Mouse (Mus musculus): Measurements from ENCODE around the gene Omp. TPM values are rescaled to one million over a fixed set of nuclear protein-coding genes. Genes with fewer than 3 reads are reported as not detected.

The Omp gene
- polyA plus RNA-seq, 1 experiment from 2014 or later, result 0.17 TPM

DNA sequence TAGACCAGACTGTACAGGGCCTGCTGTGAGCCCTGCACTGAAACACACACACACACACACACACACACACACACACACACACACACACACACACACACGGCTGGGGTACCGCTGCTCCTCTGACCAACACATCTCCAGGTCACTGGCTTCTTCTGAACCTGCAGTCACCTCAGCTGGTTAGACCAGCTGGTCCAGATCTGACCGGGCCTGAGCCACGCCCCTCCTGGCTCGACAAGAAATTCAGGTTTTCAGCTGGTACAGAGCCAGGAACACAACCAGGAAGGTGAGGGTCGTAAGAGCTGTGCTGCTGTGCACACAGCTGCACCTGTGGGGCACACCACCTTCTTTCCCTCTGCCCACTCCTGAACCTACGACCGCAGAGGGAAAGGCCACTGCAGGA lies 13.2 kb upstream of the Omp start:
- Histone ChIP-seq H3K4me1 (ENCODE audit: control insufficient read depth, insufficient read depth, low read length) (peaks cover 21% of the 10 kb centered on the region), H3K4me2 (ENCODE audit: low read depth, low read length) (no peak overlapping the region), H3K36me3 (ENCODE audit: control insufficient read depth, insufficient read depth) (no peaks in the 10 kb centered on the region), H3K27me3 (ENCODE audit: control insufficient read depth, insufficient read depth, low read length) (no peaks in the 10 kb centered on the region), H3K9ac (ENCODE audit: low read length) (no peak overlapping the region), H3K4me3 (ENCODE audit: low read length) (no peak overlapping the region), H3K9me3 (replicated peaks; ENCODE audit: control insufficient read depth, low read length) (no peaks in the 10 kb centered on the region), H3K27ac (ENCODE audit: low read length) (no peak overlapping the region)
- ATAC-seq (replicated peaks; ENCODE audit: extremely low read depth, insufficient read depth, low FRiP score), result no peak
- 52% methylated on average over 8 of the region's 8 CpGs for WGBS

- Histone ChIP-seq H3K4me3 (ENCODE audit: low read length) (no peak overlapping the region), H3K4me1 (ENCODE audit: control insufficient read depth, insufficient read depth, low read length) (peaks cover 21% of the 10 kb centered on the region), H3K9ac (ENCODE audit: low read length) (no peak overlapping the region), H3K4me2 (ENCODE audit: low read depth, low read length) (no peak overlapping the region), H3K27me3 (ENCODE audit: control insufficient read depth, insufficient read depth, low read length) (no peaks in the 10 kb centered on the region), H3K36me3 (ENCODE audit: control insufficient read depth, insufficient read depth) (no peaks in the 10 kb centered on the region), H3K27ac (ENCODE audit: low read length) (no peak overlapping the region), H3K9me3 (replicated peaks; ENCODE audit: control insufficient read depth, low read length) (no peaks in the 10 kb centered on the region)
- 52% methylated on average over 5 of the region's 5 CpGs for WGBS
- no peak for ATAC-seq (replicated peaks; ENCODE audit: extremely low read depth, insufficient read depth, low FRiP score)
Observed at GRCm38 (mm10) chr7:98157636-98158332, 12.5 kb upstream of the Omp start.

DNA sequence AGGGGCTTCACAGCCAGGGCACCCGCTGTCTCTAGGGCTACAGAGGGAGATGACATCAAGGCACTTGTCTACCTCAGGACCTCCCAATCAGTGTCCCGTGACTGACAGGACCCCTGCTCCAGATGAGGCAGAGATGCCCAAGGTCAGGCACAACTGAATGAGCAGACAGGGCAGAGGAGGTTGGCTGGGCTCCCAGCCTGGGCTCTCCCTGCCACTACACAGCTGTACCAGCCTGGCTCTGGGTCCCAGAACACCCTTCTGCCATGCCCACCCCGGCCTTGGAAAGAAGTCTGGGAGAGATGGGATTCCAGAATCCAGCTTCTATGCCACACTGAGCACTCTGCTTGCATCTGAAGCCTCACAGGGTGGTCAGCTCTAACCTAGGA lies 11.0 kb upstream of the Omp start:
- Histone ChIP-seq H3K4me1 (ENCODE audit: control insufficient read depth, insufficient read depth, low read length) (peaks cover 21% of the 10 kb centered on the region), H3K27ac (ENCODE audit: low read length) (peak overlapping the region; percentile 32; the same call in 1 of the 2 replicates)

GRCm38 (mm10) chr7:98155546-98156279 lies 10.4 kb upstream of the Omp start:
- Histone ChIP-seq H3K4me1 (ENCODE audit: control insufficient read depth, insufficient read depth, low read length) (peaks cover 18% of the 10 kb centered on the region), H3K36me3 (ENCODE audit: control insufficient read depth, insufficient read depth) (no peaks in the 10 kb centered on the region), H3K9ac (ENCODE audit: low read length) (no peak overlapping the region), H3K4me3 (ENCODE audit: low read length) (no peak overlapping the region), H3K4me2 (ENCODE audit: low read depth, low read length) (no peak overlapping the region), H3K27me3 (ENCODE audit: control insufficient read depth, insufficient read depth, low read length) (no peaks in the 10 kb centered on the region), H3K9me3 (replicated peaks; ENCODE audit: control insufficient read depth, low read length) (no peaks in the 10 kb centered on the region), H3K27ac (ENCODE audit: low read length) (peak overlapping the region; percentile 40; the same call in 1 of the 2 replicates)
- ATAC-seq (replicated peaks; ENCODE audit: extremely low read depth, insufficient read depth, low FRiP score), result peak; percentile 44
- WGBS, result 14% methylated on average over 7 of the region's 8 CpGs

More for the DNA sequence above, 11.0 kb upstream of the Omp start:
- Histone ChIP-seq H3K27me3 (ENCODE audit: control insufficient read depth, insufficient read depth, low read length) (no peaks in the 10 kb centered on the region), H3K9me3 (replicated peaks; ENCODE audit: control insufficient read depth, low read length) (no peaks in the 10 kb centered on the region), H3K36me3 (ENCODE audit: control insufficient read depth, insufficient read depth) (no peaks in the 10 kb centered on the region), H3K4me2 (ENCODE audit: low read depth, low read length) (no peak overlapping the region), H3K9ac (ENCODE audit: low read length) (no peak overlapping the region), H3K4me3 (ENCODE audit: low read length) (no peak overlapping the region)
- ATAC-seq (replicated peaks; ENCODE audit: extremely low read depth, insufficient read depth, low FRiP score), result no peak; the same call in 1 of the 2 replicates
- 21% methylated on average over 3 of the region's 3 CpGs for WGBS

DNA sequence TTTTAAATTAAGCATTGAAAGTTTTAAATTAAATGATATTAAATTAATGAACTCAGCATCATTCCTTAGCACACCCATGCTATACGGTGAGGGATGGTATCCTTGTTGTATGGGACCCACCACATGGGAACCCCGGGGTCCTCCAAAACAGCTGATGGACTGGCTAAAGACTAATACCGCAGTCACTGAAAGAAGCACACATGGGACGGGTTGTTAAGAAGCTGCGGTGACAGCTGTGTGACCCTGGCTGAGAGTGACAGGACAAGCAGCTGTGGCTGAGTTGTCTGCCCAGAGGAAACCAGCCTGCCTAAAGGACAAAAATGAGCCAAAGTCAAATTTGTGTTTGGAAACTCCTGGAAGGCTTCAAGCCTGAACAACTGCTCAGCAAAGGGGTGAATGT lies 8.6 kb upstream of the Omp start:
- WGBS, result 66% methylated on average over 5 of the region's 5 CpGs
- H3K36me3 ChIP-seq (ENCODE audit: control insufficient read depth, insufficient read depth), result no peaks in the 10 kb centered on the region
- no peaks in the 10 kb centered on the region for H3K27me3 ChIP-seq (ENCODE audit: control insufficient read depth, insufficient read depth, low read length)
- ATAC-seq (replicated peaks; ENCODE audit: extremely low read depth, insufficient read depth, low FRiP score), result no peak
- no peak overlapping the region; the same call in 1 of the 2 replicates for H3K9ac ChIP-seq (ENCODE audit: low read length)
- H3K27ac ChIP-seq (ENCODE audit: low read length), result no peak overlapping the region
- no peak overlapping the region for H3K4me3 ChIP-seq (ENCODE audit: low read length)
- no peak overlapping the region for H3K4me2 ChIP-seq (ENCODE audit: low read depth, low read length)
- H3K4me1 ChIP-seq (ENCODE audit: control insufficient read depth, insufficient read depth, low read length), result peaks cover 13% of the 10 kb centered on the region
- no peaks in the 10 kb centered on the region for H3K9me3 ChIP-seq (replicated peaks; ENCODE audit: control insufficient read depth, low read length)

DNA sequence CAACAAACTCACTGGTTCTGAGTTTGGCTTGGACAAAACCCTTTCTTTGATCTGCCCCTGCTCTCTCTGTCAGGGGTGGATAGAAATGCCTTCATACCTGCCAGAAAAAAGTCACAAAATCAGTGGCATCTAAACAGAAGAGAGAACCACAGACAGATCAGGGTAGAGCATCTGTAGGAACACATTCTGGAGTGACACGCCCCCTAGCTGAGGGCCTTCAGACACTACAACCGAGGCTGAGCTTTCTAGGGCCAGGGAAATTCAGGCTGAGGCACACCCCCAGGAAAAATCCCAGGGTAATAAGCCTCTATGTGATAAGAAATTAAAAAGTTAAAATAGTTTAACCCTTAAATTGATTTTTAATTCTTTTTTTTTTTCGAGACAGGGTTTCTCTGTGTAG lies 8.0 kb upstream of the Omp start:
- no peak for ATAC-seq (replicated peaks; ENCODE audit: extremely low read depth, insufficient read depth, low FRiP score)
- H3K4me3 ChIP-seq (ENCODE audit: low read length), result no peak overlapping the region
- 49% methylated on average over 3 of the region's 3 CpGs for WGBS
- no peaks in the 10 kb centered on the region for H3K36me3 ChIP-seq (ENCODE audit: control insufficient read depth, insufficient read depth)
- H3K27me3 ChIP-seq (ENCODE audit: control insufficient read depth, insufficient read depth, low read length), result no peaks in the 10 kb centered on the region
- H3K4me2 ChIP-seq (ENCODE audit: low read depth, low read length), result no peak overlapping the region
- peaks cover 13% of the 10 kb centered on the region for H3K4me1 ChIP-seq (ENCODE audit: control insufficient read depth, insufficient read depth, low read length)
- no peaks in the 10 kb centered on the region for H3K9me3 ChIP-seq (replicated peaks; ENCODE audit: control insufficient read depth, low read length)
- H3K27ac ChIP-seq (ENCODE audit: low read length), result no peak overlapping the region
- H3K9ac ChIP-seq (ENCODE audit: low read length), result no peak overlapping the region

DNA sequence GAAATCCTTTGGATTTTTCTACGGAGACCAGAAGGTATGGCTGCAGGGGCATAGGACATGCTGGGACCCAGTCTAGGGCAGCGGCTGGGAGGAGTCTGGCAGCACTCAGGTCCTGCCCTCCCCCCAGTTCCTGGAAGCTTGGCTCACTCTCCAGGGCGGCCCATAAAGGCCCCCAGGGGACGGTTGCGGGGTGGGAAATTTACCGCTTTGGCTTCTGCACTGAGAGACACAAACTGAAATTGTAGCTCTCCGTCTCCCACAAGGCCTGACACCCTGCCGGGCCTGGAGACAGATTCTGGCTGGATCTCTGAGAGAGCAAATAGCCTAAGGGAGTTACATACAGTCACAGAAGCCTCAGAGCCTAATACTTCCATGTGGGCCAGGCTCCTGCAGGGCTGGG lies 7.1 kb upstream of the Omp start:
- H3K9ac ChIP-seq (ENCODE audit: low read length), result no peak overlapping the region
- H3K27me3 ChIP-seq (ENCODE audit: control insufficient read depth, insufficient read depth, low read length), result no peaks in the 10 kb centered on the region
- no peak overlapping the region for H3K4me2 ChIP-seq (ENCODE audit: low read depth, low read length)
- no peak overlapping the region for H3K4me3 ChIP-seq (ENCODE audit: low read length)
- H3K9me3 ChIP-seq (replicated peaks; ENCODE audit: control insufficient read depth, low read length), result no peaks in the 10 kb centered on the region
- no peak overlapping the region for H3K27ac ChIP-seq (ENCODE audit: low read length)
- H3K4me1 ChIP-seq (ENCODE audit: control insufficient read depth, insufficient read depth, low read length), result peaks cover 16% of the 10 kb centered on the region
- 51% methylated on average over 8 of the region's 8 CpGs for WGBS
- no peak for ATAC-seq (replicated peaks; ENCODE audit: extremely low read depth, insufficient read depth, low FRiP score)
- H3K36me3 ChIP-seq (ENCODE audit: control insufficient read depth, insufficient read depth), result no peaks in the 10 kb centered on the region

DNA sequence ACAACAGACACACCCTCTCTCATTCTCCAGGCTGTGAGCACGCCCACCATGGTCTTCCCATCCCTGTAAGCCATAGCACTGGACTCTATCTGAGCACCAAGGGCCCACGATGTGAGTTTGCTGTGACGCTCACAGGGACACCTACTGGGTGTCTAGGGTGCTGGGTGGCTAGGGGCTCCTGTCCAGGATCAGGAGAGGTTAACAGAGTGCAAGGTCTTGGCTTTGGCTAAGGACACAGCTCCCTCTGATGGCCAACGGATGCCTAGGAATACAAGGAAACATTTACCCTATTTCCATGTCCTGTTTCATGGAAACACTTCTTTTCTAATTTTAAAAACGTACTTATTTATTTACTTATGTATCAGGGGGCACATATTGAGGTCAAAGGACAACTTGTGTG lies 5.2 kb upstream of the Omp start:
- peaks cover 7% of the 10 kb centered on the region for H3K4me1 ChIP-seq (ENCODE audit: control insufficient read depth, insufficient read depth, low read length)
- 43% methylated on average over 5 of the region's 5 CpGs for WGBS
- H3K4me3 ChIP-seq (ENCODE audit: low read length), result no peak overlapping the region
- H3K9me3 ChIP-seq (replicated peaks; ENCODE audit: control insufficient read depth, low read length), result no peaks in the 10 kb centered on the region
- no peak overlapping the region for H3K27ac ChIP-seq (ENCODE audit: low read length)
- H3K9ac ChIP-seq (ENCODE audit: low read length), result no peak overlapping the region
- no peak for ATAC-seq (replicated peaks; ENCODE audit: extremely low read depth, insufficient read depth, low FRiP score)
- H3K4me2 ChIP-seq (ENCODE audit: low read depth, low read length), result no peak overlapping the region
- H3K36me3 ChIP-seq (ENCODE audit: control insufficient read depth, insufficient read depth), result no peaks in the 10 kb centered on the region
- H3K27me3 ChIP-seq (ENCODE audit: control insufficient read depth, insufficient read depth, low read length), result no peaks in the 10 kb centered on the region

DNA sequence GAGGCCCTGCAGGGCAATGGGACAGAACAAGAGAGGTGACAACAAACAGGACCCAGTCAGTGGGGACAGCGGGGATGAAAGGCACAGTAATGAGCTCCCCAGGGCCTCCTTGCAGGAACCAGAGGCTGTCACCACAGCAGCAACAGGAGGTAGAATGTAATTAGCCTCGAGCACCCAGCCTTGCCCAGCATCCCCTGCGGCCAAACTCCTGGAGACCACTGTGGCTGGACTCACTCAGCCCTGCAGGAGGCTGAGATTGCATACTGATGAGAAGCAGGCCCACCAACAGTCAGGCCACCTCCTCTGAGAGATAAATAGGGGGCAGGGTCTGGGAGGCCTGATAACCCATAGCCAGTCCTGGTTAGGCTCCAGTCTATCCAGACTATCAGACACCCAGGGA lies 4.5 kb upstream of the Omp start:
- no peak overlapping the region for H3K4me2 ChIP-seq (ENCODE audit: low read depth, low read length)
- WGBS, result 29% methylated on average over 3 of the region's 3 CpGs
- no peaks in the 10 kb centered on the region for H3K9me3 ChIP-seq (replicated peaks; ENCODE audit: control insufficient read depth, low read length)
- no peak overlapping the region for H3K27ac ChIP-seq (ENCODE audit: low read length)
- no peaks in the 10 kb centered on the region for H3K36me3 ChIP-seq (ENCODE audit: control insufficient read depth, insufficient read depth)
- peaks cover 7% of the 10 kb centered on the region for H3K4me1 ChIP-seq (ENCODE audit: control insufficient read depth, insufficient read depth, low read length)
- no peak for ATAC-seq (replicated peaks; ENCODE audit: extremely low read depth, insufficient read depth, low FRiP score)
- no peaks in the 10 kb centered on the region; the same call in 1 of the 2 replicates for H3K27me3 ChIP-seq (ENCODE audit: control insufficient read depth, insufficient read depth, low read length)
- H3K4me3 ChIP-seq (ENCODE audit: low read length), result no peak overlapping the region
- no peak overlapping the region for H3K9ac ChIP-seq (ENCODE audit: low read length)
